Mouse (Mus musculus) liver, embryonic 16.5 days (tissue): ENCODE measurements around the gene Wfdc13. TPM values are rescaled to one million over a fixed set of nuclear protein-coding genes. Genes with fewer than 3 reads are reported as not detected.
"Not testable (repeated sequence)": the region's sequence is repeated elsewhere in the genome, so short reads cannot be mapped to it uniquely, and the experiment has no call there.

Source experiments
- ATAC-seq: fragments of 200-750 bp; cut with Nextera tagmentation; 2 replicates; pipeline ENCODE4 v1.8.0; 2017; ENCODE audit warnings: low read depth, mild to moderate bottlenecking, moderate number of reproducible peaks, moderate library complexity
- H3K27ac ChIP-seq: fragments of 300-500 bp; sonication (generic); 2 replicates; pipeline ENCODE4 v1.5.1; 2014; ENCODE audit warnings: mild to moderate bottlenecking, low read length
- H3K27me3 ChIP-seq: fragments of 300-500 bp; sonication (generic); 2 replicates; pipeline ENCODE4 v1.6.1; 2014; ENCODE audit warnings: low read depth, low read length, mixed read lengths; ENCODE audit not compliant: control insufficient read depth, insufficient read depth
- H3K36me3 ChIP-seq: fragments of 300-500 bp; sonication (generic); 2 replicates; pipeline ENCODE4 v1.6.1; 2014; ENCODE audit warnings: mild to moderate bottlenecking; ENCODE audit not compliant: control insufficient read depth, insufficient read depth
- H3K4me1 ChIP-seq: fragments of 300-500 bp; sonication (generic); 2 replicates; pipeline ENCODE4 v1.6.1; 2014; ENCODE audit warnings: low read depth, low read length, mixed read lengths; ENCODE audit not compliant: control insufficient read depth
- H3K4me2 ChIP-seq: fragments of 300-500 bp; sonication (generic); 2 replicates; pipeline ENCODE4 v1.6.1; 2014; ENCODE audit warnings: low read depth, low read length, mixed read lengths
- H3K4me3 ChIP-seq: fragments of 300-500 bp; sonication (generic); 2 replicates; pipeline ENCODE4 v1.5.1; 2014; ENCODE audit warnings: low read depth, mild to moderate bottlenecking, low read length
- H3K9ac ChIP-seq: fragments of 300-500 bp; sonication (generic); 2 replicates; pipeline ENCODE4 v1.6.1; 2014; ENCODE audit warnings: low read depth, low read length
- H3K9me3 ChIP-seq: fragments of 300-500 bp; sonication (generic); replicated peaks from 2 replicates; pipeline ENCODE4 v1.6.1; 2016; ENCODE audit warnings: low read length; ENCODE audit not compliant: control insufficient read depth
- WGBS: fragments of 180-500 bp; shearing (Covaris S2); extraction: QIAGEN DNeasy Blood & Tissue Kit; methylation state at CpG from one replicate; pipeline ENCODE4 v1.1.7; 2014; ENCODE audit not compliant: insufficient replicate concordance; 5-methylcytosine and 5-hydroxymethylcytosine counted together
- polyA plus RNA-seq: library from polyadenylated mRNA; unstranded; fragments of >200 nt; fragmentation: Nextera tagmentation; extraction: Ambion mirVana; gene quantifications from 2 replicates; pipeline ENCODE4 v1.2.1, GENCODE M21; 2015

The Wfdc13 gene
- polyA plus RNA-seq, 1 experiment from 2014 or later: not detected

- H3K36me3 ChIP-seq: no peaks in the 10 kb centered on the region
- no peak overlapping the region for H3K27ac ChIP-seq
- H3K4me2 ChIP-seq: no peak overlapping the region
- ATAC-seq: no peak
- WGBS: 57% methylated on average over 5 of the region's 5 CpGs
- H3K4me3 ChIP-seq: no peak overlapping the region
- no peaks in the 10 kb centered on the region for H3K4me1 ChIP-seq
- no peaks in the 10 kb centered on the region for H3K9me3 ChIP-seq
- no peak overlapping the region for H3K9ac ChIP-seq
- no peaks in the 10 kb centered on the region for H3K27me3 ChIP-seq
Observed at GRCm38 (mm10) chr2:164704235-164704634, 19.3 kb downstream of the Wfdc13 start.

DNA sequence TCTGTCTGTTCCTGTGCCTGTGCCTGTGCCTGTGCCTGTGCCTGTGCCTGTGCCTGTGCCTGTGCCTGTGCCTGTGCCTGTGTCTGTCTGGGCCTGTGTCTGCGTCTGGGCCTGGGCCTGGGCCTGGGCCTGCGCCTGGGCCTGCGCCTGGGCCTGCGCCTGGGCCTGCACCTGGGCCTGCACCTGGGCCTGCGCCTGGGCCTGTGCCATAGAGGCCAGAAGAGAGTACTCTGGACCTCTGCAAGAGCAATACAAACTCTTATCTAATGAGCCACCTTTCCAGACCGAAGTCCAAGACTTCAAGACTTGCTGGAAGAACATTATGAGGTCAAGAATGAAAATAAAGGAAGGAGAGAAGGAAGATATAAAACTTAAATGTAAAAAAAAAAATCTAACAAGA is 20.4 kb downstream of the Wfdc13 start:
- 69% methylated on average over 6 of the region's 6 CpGs for WGBS
- H3K4me1 ChIP-seq: no peaks in the 10 kb centered on the region
- H3K4me3 ChIP-seq: no peak overlapping the region
- no peak overlapping the region for H3K4me2 ChIP-seq
- no peak overlapping the region for H3K9ac ChIP-seq
- no peaks in the 10 kb centered on the region for H3K9me3 ChIP-seq
- H3K27ac ChIP-seq: no peak overlapping the region
- no peaks in the 10 kb centered on the region for H3K36me3 ChIP-seq
- no peak for ATAC-seq
- no peaks in the 10 kb centered on the region for H3K27me3 ChIP-seq

DNA sequence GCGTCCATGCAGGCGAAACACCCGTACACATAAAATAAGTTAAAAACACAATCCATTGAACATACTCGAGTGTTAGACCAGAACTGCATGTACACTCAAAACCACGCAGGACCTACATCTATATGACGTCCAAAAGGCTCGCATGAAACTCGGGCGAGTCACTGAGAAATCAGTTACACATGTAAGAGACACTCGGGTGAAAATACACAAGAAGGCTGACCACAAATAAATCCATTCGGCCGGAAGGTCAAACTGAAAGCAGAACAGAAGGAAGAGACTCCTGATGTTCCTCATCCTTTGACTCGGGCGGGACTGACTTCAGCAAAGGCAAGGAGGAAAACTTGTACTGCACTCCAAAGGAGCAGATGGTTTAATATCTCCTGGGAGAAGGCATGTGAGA is 21.1 kb downstream of the Wfdc13 start:
- H3K4me2 ChIP-seq: no peak overlapping the region
- no peaks in the 10 kb centered on the region for H3K27me3 ChIP-seq
- H3K4me1 ChIP-seq: no peaks in the 10 kb centered on the region
- H3K4me3 ChIP-seq: no peak overlapping the region
- no peak overlapping the region for H3K9ac ChIP-seq
- 70% methylated on average over 14 of the region's 14 CpGs for WGBS
- H3K9me3 ChIP-seq: no peaks in the 10 kb centered on the region
- no peak overlapping the region for H3K27ac ChIP-seq
- no peak for ATAC-seq
- H3K36me3 ChIP-seq: no peaks in the 10 kb centered on the region

DNA sequence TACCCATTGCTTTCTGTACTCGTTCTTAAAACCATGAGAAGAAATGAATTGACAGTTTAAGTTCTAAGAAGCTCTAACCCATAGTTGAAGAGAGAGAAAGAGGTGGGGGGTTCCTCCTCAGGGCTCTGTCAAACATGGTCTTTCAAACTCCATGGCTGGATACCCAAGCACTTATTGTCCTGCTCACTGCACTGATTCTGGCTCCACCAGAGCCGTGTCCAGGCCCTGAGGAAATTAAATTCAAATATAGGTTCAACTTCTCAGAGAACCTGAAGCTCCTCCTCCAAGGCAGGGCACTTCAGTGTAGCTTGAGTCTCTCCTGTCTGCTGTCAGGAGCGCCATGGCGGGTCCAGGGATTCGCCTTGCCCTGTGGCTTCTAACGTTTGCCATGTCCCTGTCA is 30.1 kb downstream of the Wfdc13 start, which contains the start of gene Spint5:
Gene Spint5 (plus strand): TSS at position 301 of the 400 bp plus-strand sequence.
- H3K4me3 ChIP-seq: no peak within 1 kb of the TSS
- 56% methylated on average over 6 of the region's 6 CpGs for WGBS
- ATAC-seq: no peak

DNA sequence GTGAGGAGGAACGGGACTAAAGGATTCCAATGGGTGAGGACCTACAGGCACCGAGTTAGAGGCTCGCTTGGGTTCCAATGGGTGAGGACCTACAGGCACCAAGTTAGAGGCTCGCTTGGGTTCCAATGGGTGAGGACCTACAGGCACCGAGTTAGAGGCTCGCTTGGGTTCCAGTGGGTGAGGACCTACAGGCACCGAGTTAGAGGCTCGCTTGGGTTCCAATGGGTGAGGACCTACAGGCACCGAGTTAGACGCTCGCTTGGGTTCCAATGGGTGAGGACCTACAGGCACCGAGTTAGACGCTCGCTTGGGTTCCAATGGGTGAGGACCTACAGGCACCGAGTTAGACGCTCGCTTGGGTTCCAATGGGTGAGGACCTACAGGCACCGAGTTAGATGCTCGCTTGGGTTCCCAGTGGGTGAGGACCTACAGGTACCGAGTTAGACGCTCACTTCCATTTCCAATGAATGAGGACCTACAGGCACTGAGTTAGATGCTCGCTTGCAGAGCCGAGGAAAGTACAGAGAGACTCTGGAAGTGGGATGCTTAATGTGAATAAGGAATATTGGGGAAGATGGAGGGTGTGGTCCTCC is 31.4 kb downstream of the Wfdc13 start:
- WGBS: 71% methylated on average over 21 of the region's 23 CpGs
- not testable (repeated sequence) for ATAC-seq, H3K36me3 ChIP-seq, H3K4me1 ChIP-seq, H3K9ac ChIP-seq, H3K27me3 ChIP-seq, H3K4me3 ChIP-seq, H3K9me3 ChIP-seq, H3K27ac ChIP-seq, H3K4me2 ChIP-seq

More for the DNA sequence above, 30.1 kb downstream of the Wfdc13 start, which contains the start of gene Spint5:
- Histone ChIP-seq H3K4me2 (no peak within 1 kb of the TSS), H3K9ac (no peak within 1 kb of the TSS), H3K4me1 (no peaks in the 10 kb centered on the region), H3K36me3 (no peaks in the 10 kb centered on the region), H3K9me3 (no peaks in the 10 kb centered on the region), H3K27ac (no peak within 1 kb of the TSS), H3K27me3 (no peaks in the 10 kb centered on the region; the same call in 1 of the 2 replicates)

DNA sequence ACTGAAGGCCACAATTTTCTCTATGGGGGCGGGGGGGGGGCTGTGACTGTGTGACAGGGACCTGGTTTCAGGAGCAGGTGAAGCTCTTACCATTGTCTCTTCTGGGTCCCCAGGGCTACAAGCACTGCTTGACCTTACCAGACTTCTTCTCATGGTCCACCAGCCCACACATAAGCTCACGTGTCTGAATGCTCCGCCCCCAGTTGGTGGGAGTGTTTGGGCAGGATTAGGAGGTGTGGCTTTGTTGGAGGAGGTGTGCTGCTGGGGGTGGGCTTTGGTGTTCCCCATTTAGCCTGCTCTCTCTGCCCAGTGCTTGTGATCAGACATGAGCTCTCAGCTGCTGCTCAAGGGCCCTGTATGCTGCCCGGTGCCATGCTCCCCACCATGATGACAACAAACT is 38.4 kb downstream of the Wfdc13 start:
- 56% methylated on average over 4 of the region's 4 CpGs for WGBS
- no peak for ATAC-seq
- H3K9ac ChIP-seq: no peak overlapping the region
- H3K27ac ChIP-seq: no peak overlapping the region
- H3K27me3 ChIP-seq: no peaks in the 10 kb centered on the region
- H3K36me3 ChIP-seq: no peaks in the 10 kb centered on the region
- H3K9me3 ChIP-seq: no peaks in the 10 kb centered on the region
- no peak overlapping the region for H3K4me3 ChIP-seq
- no peak overlapping the region for H3K4me2 ChIP-seq
- H3K4me1 ChIP-seq: no peaks in the 10 kb centered on the region

DNA sequence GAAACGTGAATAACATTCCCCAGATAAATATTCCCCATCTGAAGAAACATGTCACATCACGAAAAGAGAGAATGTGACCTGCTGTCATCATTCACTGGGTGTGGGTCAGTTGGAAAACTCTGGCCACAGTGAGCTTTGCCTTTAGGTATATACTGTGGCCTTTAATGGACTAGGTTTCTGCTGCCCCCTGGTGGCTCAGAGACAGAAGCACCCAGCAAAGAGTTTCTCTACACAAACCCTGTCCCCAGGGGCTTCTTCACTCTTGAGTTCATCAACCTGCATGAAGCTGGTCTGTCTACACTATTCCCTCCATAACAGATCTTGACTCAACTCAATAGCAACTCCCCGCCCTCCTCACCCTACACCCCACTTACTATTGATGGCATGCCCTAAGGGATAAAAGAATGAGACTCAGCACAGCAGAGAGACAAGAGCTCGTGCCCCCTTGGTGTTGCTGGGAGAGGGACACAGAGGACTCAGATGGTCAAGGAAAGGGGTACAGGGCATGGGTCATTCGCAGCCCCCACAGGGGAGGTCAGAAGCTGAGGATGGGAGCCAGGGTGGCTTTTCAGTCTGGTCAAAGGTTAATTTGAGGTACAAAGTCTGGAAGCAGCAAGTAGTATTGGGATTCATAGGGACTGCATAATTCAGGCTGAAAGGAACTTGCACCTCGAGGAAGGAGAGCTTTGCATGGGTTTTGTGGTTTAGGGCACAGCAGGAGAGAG is 41.1 kb downstream of the Wfdc13 start:
- H3K36me3 ChIP-seq: no peaks in the 10 kb centered on the region
- H3K27ac ChIP-seq: no peak overlapping the region
- H3K4me1 ChIP-seq: no peaks in the 10 kb centered on the region
- H3K4me2 ChIP-seq: no peak overlapping the region
- WGBS: 17% methylated on average over 6 of the region's 6 CpGs
- H3K27me3 ChIP-seq: no peaks in the 10 kb centered on the region
- no peaks in the 10 kb centered on the region for H3K9me3 ChIP-seq
- H3K4me3 ChIP-seq: no peak overlapping the region
- no peak overlapping the region for H3K9ac ChIP-seq
- 0 out of 2 replicates have a peak, but pooled peaks have one; percentile 50 for ATAC-seq

GRCm38 (mm10) chr2:164731719-164732118 is 46.8 kb downstream of the Wfdc13 start:
- H3K27ac ChIP-seq: no peak overlapping the region
- no peaks in the 10 kb centered on the region for H3K9me3 ChIP-seq

DNA sequence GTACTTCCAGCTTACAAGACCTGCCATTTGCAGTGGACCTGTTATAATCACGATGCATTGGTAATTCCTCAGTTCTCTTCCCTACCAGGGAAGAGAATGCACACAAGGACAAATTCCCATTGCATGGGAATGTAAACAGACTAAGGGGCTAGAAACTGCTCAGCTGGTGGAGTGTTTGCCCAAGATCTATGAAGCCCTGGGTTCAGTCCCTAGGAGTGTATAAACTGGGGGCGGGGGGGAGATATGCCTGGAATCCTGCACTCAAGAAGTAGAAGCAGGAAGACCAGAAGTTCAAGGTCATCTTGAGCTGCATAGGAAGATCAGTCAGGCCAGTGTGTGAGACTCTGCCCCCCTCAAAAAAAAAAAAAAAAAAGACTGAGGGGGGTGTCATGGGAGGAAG is 48.4 kb downstream of the Wfdc13 start:
- Histone ChIP-seq H3K4me1 (no peaks in the 10 kb centered on the region), H3K27ac (no peak overlapping the region), H3K36me3 (no peaks in the 10 kb centered on the region), H3K9me3 (no peaks in the 10 kb centered on the region), H3K4me3 (no peak overlapping the region), H3K4me2 (no peak overlapping the region), H3K9ac (no peak overlapping the region), H3K27me3 (no peaks in the 10 kb centered on the region)
- WGBS: 53% methylated on average over 2 of the region's 2 CpGs
- no peak for ATAC-seq

More at GRCm38 (mm10) chr2:164731719-164732118, 46.8 kb downstream of the Wfdc13 start:
- Histone ChIP-seq H3K36me3 (no peaks in the 10 kb centered on the region), H3K4me1 (no peaks in the 10 kb centered on the region), H3K4me3 (no peak overlapping the region), H3K27me3 (no peaks in the 10 kb centered on the region), H3K9ac (no peak overlapping the region), H3K4me2 (no peak overlapping the region)
- ATAC-seq: no peak
- WGBS: 66% methylated on average over 5 of the region's 5 CpGs
